Comparison of ENCODE assay signal across 26 mouse cellular contexts in genomic region chr17:31861661-31862060, GRCm38 (mm10). TPM values are rescaled to one million over a fixed set of nuclear protein-coding genes. Genes with fewer than 3 reads are reported as not detected.
DNase-seq lines count a peak whose midpoint lies in the region; ATAC-seq lines count a peak whose summit lies in the region.
"Had no signal": no experiment of that assay in that cellular context is flagged by ENCODE, and none has a peak within 500 bp of the region (broad histone marks: within the 10 kb centered on the region; RNA-seq: fewer than 3 reads in every experiment).

No protein-coding gene starts in this region.

- H3K36me3 ChIP-seq in heart, embryonic 11.5 days (ENCODE audit: control insufficient read depth, insufficient read depth, low read length): no peaks in the 10 kb centered on the region
- H3K36me3 ChIP-seq: G1E; heart, embryonic 12.5 days; hindbrain, embryonic 15.5 days; kidney, embryonic 15.5 days; limb, embryonic 12.5 days; liver, embryonic 15.5 days; lung, embryonic 15.5 days; midbrain, embryonic 13.5 days; neural tube, embryonic 13.5 days had no signal

- no peak overlapping the region for H3K4me3 ChIP-seq in heart, embryonic 11.5 days (ENCODE audit: low read depth, low read length)
- H3K4me3 ChIP-seq in brown adipose tissue, adult 24 weeks (ENCODE audit: insufficient read depth, low read depth, low read length): no peak overlapping the region
- H3K4me3 ChIP-seq: forebrain, embryonic 13.5 days; heart, embryonic 12.5 days; hindbrain, embryonic 15.5 days; kidney, embryonic 15.5 days; layer of hippocampus, adult 2 months; left cerebral cortex, adult 2 months; limb, embryonic 12.5 days; liver, embryonic 15.5 days; lung, embryonic 15.5 days; midbrain, embryonic 13.5 days; neural tube, embryonic 13.5 days had no signal

- peak; percentile 14 for DNase-seq in adrenal gland, postnatal 14 days
- DNase-seq in adrenal gland, adult 8-10 months: no peak
- peak; percentile 76 for DNase-seq in heart, adult 11 months
- DNase-seq in ovary, postnatal 36 days (ENCODE audit: low spot score): peak; percentile 1
- DNase-seq in ovary, adult 18-20 months (ENCODE audit: low spot score): no peak
- DNase-seq: cerebellum, adult 11 months; cerebellum, adult 9-10 months; cerebellum, postnatal 36 days; retina, postnatal 1 day; right cerebral cortex, postnatal 25 days; thymus, adult 2 months had no signal

- H3K4me2 ChIP-seq in heart, embryonic 11.5 days: no peak overlapping the region
- H3K4me2 ChIP-seq: forebrain, embryonic 13.5 days; heart, embryonic 12.5 days; hindbrain, embryonic 15.5 days; kidney, embryonic 15.5 days; limb, embryonic 12.5 days; liver, embryonic 15.5 days; lung, embryonic 15.5 days; midbrain, embryonic 13.5 days; neural tube, embryonic 13.5 days had no signal

- no peak overlapping the region for H3K27ac ChIP-seq in heart, embryonic 11.5 days (ENCODE audit: low read depth, low read length)
- peak overlapping the region; percentile 72; the same call in 1 of the 2 replicates for H3K27ac ChIP-seq in brown adipose tissue, adult 24 weeks (replicated peaks; ENCODE audit: low read depth, low read length)
- H3K27ac ChIP-seq: forebrain, embryonic 13.5 days; hindbrain, embryonic 15.5 days; kidney, embryonic 15.5 days; layer of hippocampus, adult 2 months; left cerebral cortex, adult 2 months; limb, embryonic 12.5 days; liver, embryonic 15.5 days; midbrain, embryonic 13.5 days; neural tube, embryonic 13.5 days had no signal

- no peaks in the 10 kb centered on the region for H3K27me3 ChIP-seq in heart, embryonic 11.5 days (ENCODE audit: control insufficient read depth, insufficient read depth, low read length)
- H3K27me3 ChIP-seq: forebrain, embryonic 13.5 days; heart, embryonic 12.5 days; hindbrain, embryonic 15.5 days; kidney, embryonic 15.5 days; limb, embryonic 12.5 days; liver, embryonic 15.5 days; lung, embryonic 15.5 days; midbrain, embryonic 13.5 days; neural tube, embryonic 13.5 days had no signal

- H3K4me1 ChIP-seq in heart, embryonic 11.5 days (ENCODE audit: control insufficient read depth, insufficient read depth, low read length): peaks cover 24% of the 10 kb centered on the region
- peaks cover 35% of the 10 kb centered on the region for H3K4me1 ChIP-seq in brown adipose tissue, adult 24 weeks (ENCODE audit: control insufficient read depth, insufficient read depth, insufficient read length, low read length)

- H3K9me3 ChIP-seq in heart, embryonic 11.5 days (replicated peaks; ENCODE audit: control insufficient read depth, low read length): no peaks in the 10 kb centered on the region
- H3K9me3 ChIP-seq: forebrain, embryonic 13.5 days; G1E; heart, embryonic 12.5 days; hindbrain, embryonic 15.5 days; kidney, embryonic 15.5 days; limb, embryonic 12.5 days; liver, embryonic 15.5 days; lung, embryonic 15.5 days; midbrain, embryonic 13.5 days; neural tube, embryonic 13.5 days had no signal

- H3K9ac ChIP-seq in heart, embryonic 11.5 days (ENCODE audit: low read depth, low read length): no peak overlapping the region
- H3K9ac ChIP-seq: forebrain, embryonic 13.5 days; heart, embryonic 12.5 days; hindbrain, embryonic 15.5 days; kidney, embryonic 15.5 days; limb, embryonic 12.5 days; liver, embryonic 15.5 days; lung, embryonic 15.5 days; midbrain, embryonic 13.5 days; neural tube, embryonic 13.5 days had no signal

- no peak for ATAC-seq in heart, embryonic 11.5 days (replicated peaks; ENCODE audit: insufficient number of reproducible peaks, low FRiP score, low TSS enrichment)
- ATAC-seq: forebrain, embryonic 13.5 days; inflammation-experienced regulatory T-cells, adult 6 months; midbrain, embryonic 13.5 days had no signal

- 78% methylated on average over 5 of the region's 5 CpGs for WGBS in heart, embryonic 11.5 days (ENCODE audit: insufficient replicate concordance)

RNA-seq across cellular contexts. Expression of gene Sik1, which starts 6.1 kb away (rescaled TPM):
- 47.3 and 100 TPM in 2 replicates for total RNA-seq in adrenal gland, postnatal 14 days (2021)
- 100 to 1,000 TPM in 1 of 4 experiments, 10 to 100 TPM in 2, 1 to 10 TPM in 1; 8.6 to 127 (median 15.7) TPM for total RNA-seq in adrenal gland, adult 8-10 months (2022)
- polyA plus RNA-seq in heart, embryonic 11.5 days (2014; fragmentation: Nextera tagmentation; extraction: Ambion mirVana): 21.7 and 24.3 TPM in 2 replicates
- polyA plus RNA-seq in brown adipose tissue, adult 24 weeks (2012; ENCODE audit: insufficient read depth, insufficient read length, missing spikeins): 9.6 and 39.2 TPM in 2 replicates

Comparison
In these comparisons a context has a peak if more than half of its experiments do, and no peak if none do; other contexts are left out.
1. DNase-seq: peak in adrenal gland, postnatal 14 days (single experiment), heart, adult 11 months (single experiment) and ovary, postnatal 36 days (single experiment); none in adrenal gland, adult 8-10 months (single experiment) and ovary, adult 18-20 months (single experiment).